In the genomic region with DNA sequence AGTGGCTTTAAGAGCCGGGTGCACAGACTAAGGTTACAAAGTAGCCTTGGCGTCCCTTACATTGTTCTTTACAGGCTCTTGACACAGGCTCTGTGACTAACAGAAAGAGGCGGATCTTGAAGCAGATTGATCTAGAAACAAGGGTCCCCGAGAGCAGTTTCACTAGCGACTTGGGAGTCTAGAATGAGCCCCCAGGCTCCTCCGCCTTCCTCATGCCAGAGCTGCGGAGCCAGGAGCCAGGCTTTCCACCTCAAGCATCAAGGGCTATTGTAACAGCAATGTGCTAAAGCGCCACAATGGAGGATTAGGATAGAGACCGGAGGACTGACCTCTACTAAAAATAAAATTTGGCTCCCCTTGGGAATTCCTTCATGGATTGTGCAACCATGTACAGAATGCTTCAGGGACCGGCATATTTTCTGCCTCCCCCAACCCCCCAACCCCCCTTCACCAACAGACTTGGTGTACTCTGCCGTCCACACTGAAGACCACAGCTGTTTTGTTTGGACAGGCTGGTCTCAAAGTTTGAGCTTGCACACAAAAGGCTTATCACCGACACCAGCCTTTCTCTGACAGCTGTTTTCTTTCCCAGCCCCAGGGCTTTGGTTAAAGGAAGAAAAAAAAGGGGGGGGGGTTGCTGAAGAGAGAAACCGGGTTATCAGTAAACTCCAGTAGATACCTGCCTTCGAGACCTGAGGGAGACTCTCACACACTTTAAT, we compare ENCODE assay signal across 9 mouse cellular contexts.
DNase-seq lines count a peak whose midpoint lies in the region; ATAC-seq lines count a peak whose summit lies in the region.
"Had no signal": no experiment of that assay in that cellular context is flagged by ENCODE, and none has a peak within 500 bp of the region (broad histone marks: within the 10 kb centered on the region; RNA-seq: fewer than 3 reads in every experiment).

No protein-coding gene starts in this region.

- H3K36me3 ChIP-seq in megakaryocyte, embryonic 14.5 days (replicated peaks; ENCODE audit: low read length): no peaks in the 10 kb centered on the region
- no peaks in the 10 kb centered on the region for H3K36me3 ChIP-seq in intestine, embryonic 15.5 days
- H3K36me3 ChIP-seq in liver, embryonic 15.5 days (replicated peaks): no peaks in the 10 kb centered on the region
- no peaks in the 10 kb centered on the region for H3K36me3 ChIP-seq in neural tube, embryonic 13.5 days
- H3K36me3 ChIP-seq: G1E had no signal

- H3K27ac ChIP-seq in intestine, embryonic 15.5 days: peak overlapping the region; percentile 64
- peak overlapping the region; percentile 35; the same call in 1 of the 2 replicates for H3K27ac ChIP-seq in liver, embryonic 15.5 days (replicated peaks)
- peak overlapping the region; percentile 65; the same call in 1 of the 2 replicates for H3K27ac ChIP-seq in neural tube, embryonic 13.5 days (replicated peaks)

- H3K4me3 ChIP-seq in megakaryocyte, embryonic 14.5 days (replicated peaks): peak overlapping the region; percentile 92
- peak overlapping the region; percentile 27; the same call in 1 of the 2 replicates for H3K4me3 ChIP-seq in intestine, embryonic 15.5 days (replicated peaks)
- H3K4me3 ChIP-seq in liver, embryonic 15.5 days (replicated peaks): peak overlapping the region; percentile 46
- H3K4me3 ChIP-seq in neural tube, embryonic 13.5 days: peak overlapping the region; percentile 32

- no peak for ATAC-seq in megakaryocyte, adult 5-6 weeks (ENCODE audit: poor library complexity, severe bottlenecking)
- peak; percentile 81 for ATAC-seq in intestine, embryonic 15.5 days
- peak; percentile 62 for ATAC-seq in liver, embryonic 15.5 days (ENCODE audit: insufficient read depth)
- ATAC-seq in neural tube, embryonic 13.5 days (ENCODE audit: low read depth): peak; percentile 63

- no peak overlapping the region for H3K9ac ChIP-seq in intestine, embryonic 15.5 days
- no peak overlapping the region for H3K9ac ChIP-seq in liver, embryonic 15.5 days
- H3K9ac ChIP-seq in neural tube, embryonic 13.5 days: peak overlapping the region; percentile 59

- peaks cover 16% of the 10 kb centered on the region for H3K4me1 ChIP-seq in megakaryocyte, embryonic 14.5 days
- H3K4me1 ChIP-seq in intestine, embryonic 15.5 days (replicated peaks): peaks cover 3% of the 10 kb centered on the region; the same call in 1 of the 2 replicates
- H3K4me1 ChIP-seq in liver, embryonic 15.5 days (replicated peaks): peaks cover 5% of the 10 kb centered on the region; the same call in 1 of the 2 replicates
- H3K4me1 ChIP-seq in neural tube, embryonic 13.5 days (replicated peaks): peaks cover 10% of the 10 kb centered on the region

- WGBS in intestine, embryonic 15.5 days: 19% methylated on average over 14 of the region's 14 CpGs
- WGBS in liver, embryonic 15.5 days (ENCODE audit: insufficient replicate concordance): 4% methylated on average over 14 of the region's 14 CpGs
- 8% methylated on average over 14 of the region's 14 CpGs for WGBS in neural tube, embryonic 13.5 days

- no peaks in the 10 kb centered on the region for H3K9me3 ChIP-seq in megakaryocyte, embryonic 14.5 days
- no peaks in the 10 kb centered on the region for H3K9me3 ChIP-seq in intestine, embryonic 15.5 days
- no peaks in the 10 kb centered on the region for H3K9me3 ChIP-seq in liver, embryonic 15.5 days (replicated peaks)
- no peaks in the 10 kb centered on the region for H3K9me3 ChIP-seq in neural tube, embryonic 13.5 days

- DNase-seq in gastrocnemius, postnatal 25 days: peak; percentile 7
- DNase-seq in thymus, postnatal 4 days: no peak
- DNase-seq in thymus, postnatal 14 days: no peak

- H3K4me2 ChIP-seq in intestine, embryonic 15.5 days (replicated peaks): peak overlapping the region; percentile 71
- peak overlapping the region; percentile 71 for H3K4me2 ChIP-seq in liver, embryonic 15.5 days
- peak overlapping the region; percentile 60 for H3K4me2 ChIP-seq in neural tube, embryonic 13.5 days

- H3K27me3 ChIP-seq in megakaryocyte, embryonic 14.5 days (replicated peaks): peaks cover 21% of the 10 kb centered on the region
- no peaks in the 10 kb centered on the region for H3K27me3 ChIP-seq in intestine, embryonic 15.5 days (replicated peaks)
- H3K27me3 ChIP-seq in liver, embryonic 15.5 days: peaks cover 4% of the 10 kb centered on the region
- peaks cover 12% of the 10 kb centered on the region; the same call in 1 of the 2 replicates for H3K27me3 ChIP-seq in neural tube, embryonic 13.5 days

Comparison
In these comparisons a context has a peak if more than half of its experiments do, and no peak if none do; other contexts are left out.
1. H3K4me3 ChIP-seq: peak in every context shown above with its lines; median percentile 92 in megakaryocyte, embryonic 14.5 days; 46 in liver, embryonic 15.5 days; 32 in neural tube, embryonic 13.5 days; 27 in intestine, embryonic 15.5 days.